Mouse (Mus musculus) neural tube, embryonic 14.5 days (tissue): ENCODE measurements at regions not wholly inside any gene's neighbourhood (a gene's known extent, or its start where the extent isn't known, plus 50 kb on each side); places are given as distances from the start of the nearest gene placed in this dataset.

ENCODE experiments used
- ATAC-seq: fragments of 200-750 bp; cut with Nextera tagmentation; 2 replicates; pipeline ENCODE4 v1.8.0; 2017; ENCODE audit warnings: low read depth, mild to moderate bottlenecking, moderate TSS enrichment, moderate library complexity
- H3K27ac ChIP-seq: fragments of 300-500 bp; sonication (generic); 2 replicates; pipeline ENCODE4 v1.5.1; 2014; ENCODE audit warnings: low read depth, mild to moderate bottlenecking, control low read depth, low read length, moderate library complexity, mixed read lengths
- H3K27me3 ChIP-seq: fragments of 300-500 bp; sonication (generic); 2 replicates; pipeline ENCODE4 v1.6.1; 2014; ENCODE audit warnings: low read length; ENCODE audit not compliant: control insufficient read depth, insufficient read depth
- H3K36me3 ChIP-seq: fragments of 300-500 bp; sonication (generic); 2 replicates; pipeline ENCODE4 v1.6.1; 2014; ENCODE audit warnings: low read length, mixed read lengths; ENCODE audit not compliant: control insufficient read depth, insufficient read depth
- H3K4me1 ChIP-seq: fragments of 300-500 bp; sonication (generic); 2 replicates; pipeline ENCODE4 v1.6.1; 2014; ENCODE audit warnings: low read length; ENCODE audit not compliant: control insufficient read depth, insufficient read depth
- H3K4me2 ChIP-seq: fragments of 300-500 bp; sonication (generic); 2 replicates; pipeline ENCODE4 v1.6.1; 2014; ENCODE audit warnings: mild to moderate bottlenecking, low read depth, low read length, control low read depth
- H3K4me3 ChIP-seq: fragments of 300-500 bp; sonication (generic); 2 replicates; pipeline ENCODE4 v1.5.1; 2014; ENCODE audit warnings: low read depth, low read length, control low read depth, mixed read lengths
- H3K9ac ChIP-seq: fragments of 300-500 bp; sonication (generic); replicated peaks from 2 replicates; pipeline ENCODE4 v1.6.1; 2014; ENCODE audit warnings: low read depth, mild to moderate bottlenecking, control low read depth, low read length, mixed read lengths
- H3K9me3 ChIP-seq: fragments of 300-500 bp; sonication (generic); 2 replicates; pipeline ENCODE4 v1.6.1; 2016; ENCODE audit warnings: low read length; ENCODE audit not compliant: control insufficient read depth
- WGBS: fragments of 180-500 bp; shearing (Covaris S2); extraction: QIAGEN DNeasy Blood & Tissue Kit; methylation state at CpG from one replicate; pipeline ENCODE4 v1.1.7; 2014; 5-methylcytosine and 5-hydroxymethylcytosine counted together

DNA sequence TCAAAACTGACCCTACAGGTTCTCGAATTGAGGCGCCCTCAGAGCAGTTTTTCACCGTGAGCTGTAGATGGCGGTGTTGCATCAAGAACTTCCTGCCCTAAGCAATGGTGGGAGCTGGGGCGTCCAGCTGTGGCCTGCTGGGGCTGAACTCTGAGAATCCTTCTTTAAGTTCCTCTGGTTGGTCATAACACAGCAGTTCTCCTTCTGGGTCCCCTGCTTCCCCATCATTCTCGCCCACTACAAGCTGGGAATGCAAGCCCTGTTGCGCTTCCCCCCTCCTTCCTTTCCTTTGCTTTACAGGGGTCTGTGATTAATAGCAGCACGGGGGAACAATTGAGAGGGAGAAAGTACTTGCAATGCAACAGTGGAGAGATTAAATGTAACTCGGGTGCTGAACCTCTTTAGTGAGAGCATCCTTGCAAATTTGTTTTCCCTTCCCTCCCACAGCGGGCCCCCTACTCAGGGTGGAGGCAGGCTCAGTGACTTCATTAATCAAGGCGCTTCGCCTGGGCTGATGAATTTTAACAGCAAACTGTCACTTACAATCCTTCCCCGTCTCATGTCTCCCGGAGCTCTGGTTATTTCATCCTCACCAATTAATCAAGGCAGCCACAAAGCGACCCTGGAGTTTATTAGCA is 794.3 kb upstream of the Api5 start:
- peaks cover 7% of the 10 kb centered on the region; the same call in 1 of the 2 replicates for H3K4me1 ChIP-seq
- WGBS: 1% methylated on average over 15 of the region's 15 CpGs
- no peaks in the 10 kb centered on the region for H3K36me3 ChIP-seq
- H3K4me3 ChIP-seq: peak overlapping the region; percentile 13; the same call in 1 of the 2 replicates
- H3K27me3 ChIP-seq: no peaks in the 10 kb centered on the region
- peak overlapping the region; percentile 16; the same call in 1 of the 2 replicates for H3K27ac ChIP-seq
- peak overlapping the region; percentile 46 for H3K4me2 ChIP-seq
- ATAC-seq: peak; percentile 96
- H3K9me3 ChIP-seq: no peaks in the 10 kb centered on the region
- H3K9ac ChIP-seq: no peak overlapping the region

DNA sequence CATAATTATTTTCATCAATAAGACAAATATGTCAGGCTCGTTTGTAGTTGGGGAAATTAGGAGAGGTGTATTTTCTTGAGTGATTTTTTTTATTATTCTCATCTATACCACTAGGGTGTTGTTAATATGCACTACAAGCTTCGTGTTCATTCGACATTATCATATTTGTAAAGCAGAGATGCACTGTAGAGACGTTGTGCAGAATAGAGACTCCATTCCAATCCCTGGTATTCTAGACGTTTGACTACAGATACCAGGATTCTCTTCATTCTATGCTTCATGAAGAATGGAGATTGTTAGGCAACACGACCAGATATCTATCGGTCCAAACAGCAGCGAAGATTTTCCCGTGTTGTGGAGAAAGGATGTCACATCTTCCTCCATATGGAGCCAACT is 793.8 kb upstream of the Api5 start:
- ATAC-seq: 0 out of 2 replicates have a peak, but pooled peaks have one; percentile 19
- no peaks in the 10 kb centered on the region for H3K36me3 ChIP-seq
- peaks cover 7% of the 10 kb centered on the region; the same call in 1 of the 2 replicates for H3K4me1 ChIP-seq
- H3K4me3 ChIP-seq: no peak overlapping the region
- 28% methylated on average over 9 of the region's 9 CpGs for WGBS
- H3K4me2 ChIP-seq: peak overlapping the region; percentile 46; the same call in 1 of the 2 replicates
- H3K27ac ChIP-seq: no peak overlapping the region
- H3K27me3 ChIP-seq: no peaks in the 10 kb centered on the region
- H3K9me3 ChIP-seq: no peaks in the 10 kb centered on the region
- no peak overlapping the region for H3K9ac ChIP-seq

DNA sequence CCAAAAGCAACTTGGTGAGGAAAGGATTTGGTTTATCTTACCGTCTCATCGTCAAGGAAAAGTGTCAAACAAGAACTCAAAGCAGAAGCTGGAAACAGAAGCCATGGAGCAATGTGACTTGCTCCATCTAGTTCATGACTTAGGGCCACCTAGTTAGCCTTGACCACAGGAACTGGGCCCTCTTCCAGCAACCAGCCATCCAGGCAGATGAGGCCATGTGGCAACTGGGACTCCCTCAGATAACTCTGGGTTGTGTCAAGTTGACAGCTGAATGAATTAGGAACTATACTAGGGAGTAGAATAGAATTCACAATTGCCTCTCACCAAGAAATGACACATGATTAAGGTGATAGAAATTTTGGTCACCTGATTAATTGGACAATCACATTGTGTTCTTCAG is 791.5 kb upstream of the Api5 start:
- Histone ChIP-seq H3K4me1 (peaks cover 7% of the 10 kb centered on the region; the same call in 1 of the 2 replicates), H3K9ac (no peak overlapping the region), H3K36me3 (no peaks in the 10 kb centered on the region), H3K9me3 (no peaks in the 10 kb centered on the region), H3K27ac (no peak overlapping the region), H3K27me3 (no peaks in the 10 kb centered on the region), H3K4me3 (no peak overlapping the region), H3K4me2 (no peak overlapping the region)
- WGBS: 92% methylated on average over 2 of the region's 2 CpGs
- ATAC-seq: no peak

DNA sequence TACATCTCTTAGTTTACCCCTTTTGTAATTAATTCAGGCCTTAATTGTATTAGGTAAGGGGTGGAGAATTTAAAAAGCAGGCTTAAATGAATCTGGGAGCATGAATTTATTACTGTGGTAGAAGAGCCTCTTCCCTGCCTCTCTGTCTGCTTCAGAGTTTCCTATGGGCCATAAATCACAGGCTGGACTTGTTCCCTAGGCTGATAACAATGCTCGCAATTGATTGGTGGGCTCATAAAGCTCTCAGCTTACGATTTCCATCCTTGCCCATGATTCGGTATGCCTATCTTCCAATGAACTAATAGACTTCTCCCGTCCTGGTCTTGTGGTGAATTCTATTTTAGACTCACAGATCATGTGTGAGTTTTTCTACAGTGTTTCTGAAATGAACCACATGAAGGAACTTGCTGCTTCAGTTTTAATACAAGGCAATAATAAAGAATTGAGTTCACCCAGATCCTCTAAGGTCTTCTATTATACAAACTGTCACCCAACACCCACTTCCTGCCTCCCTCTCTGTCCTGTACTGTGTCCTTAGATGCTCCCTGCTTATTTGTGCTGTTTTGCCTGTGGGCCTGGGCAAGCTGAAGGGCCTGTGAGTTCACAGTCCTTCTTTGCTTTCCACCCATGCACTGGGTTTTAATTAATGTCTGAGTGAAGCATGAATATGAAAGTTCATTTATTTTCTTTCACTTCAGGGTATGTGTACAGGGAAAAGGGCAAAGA is 772.4 kb upstream of the Api5 start:
- H3K9ac ChIP-seq: no peak overlapping the region
- ATAC-seq: peak; percentile 79; the same call in 1 of the 2 replicates
- H3K9me3 ChIP-seq: no peaks in the 10 kb centered on the region
- no peaks in the 10 kb centered on the region for H3K36me3 ChIP-seq
- H3K27me3 ChIP-seq: no peaks in the 10 kb centered on the region
- no peak overlapping the region for H3K27ac ChIP-seq
- no peak overlapping the region for H3K4me3 ChIP-seq
- H3K4me1 ChIP-seq: peaks cover 6% of the 10 kb centered on the region; the same call in 1 of the 2 replicates
- no peak overlapping the region for H3K4me2 ChIP-seq
- 5% methylated on average over 4 of the region's 4 CpGs for WGBS
